Mouse (Mus musculus): ENCODE data around the gene Fh1. TPM values are rescaled to one million over a fixed set of nuclear protein-coding genes. Genes with fewer than 3 reads are reported as not detected.

Fh1 gene
- polyA plus RNA-seq (2017; shearing (Covaris generic)): 10 to 100 TPM; 50.5 to 80.4 TPM

GRCm38 (mm10) chr1:175625257-175625879, at the start of gene Fh1:
Gene Fh1 (minus strand): TSS chr1:175625635.
- peak; percentile 98 for ATAC-seq

- ATAC-seq: no peak
Observed at GRCm38 (mm10) chr1:175675116-175675515, 49.7 kb upstream of the Fh1 start.

GRCm38 (mm10) chr1:175673563-175674325, 48.3 kb upstream of the Fh1 start:
- no peak for ATAC-seq

GRCm38 (mm10) chr1:175671626-175672025, 46.2 kb upstream of the Fh1 start:
- no peak for ATAC-seq

GRCm38 (mm10) chr1:175670042-175670441, 44.6 kb upstream of the Fh1 start:
- ATAC-seq: no peak

- no peak for ATAC-seq
Observed at GRCm38 (mm10) chr1:175669456-175669855, 44.0 kb upstream of the Fh1 start.

- peak; percentile 81 for ATAC-seq
Observed at GRCm38 (mm10) chr1:175668666-175669405, 43.4 kb upstream of the Fh1 start.

GRCm38 (mm10) chr1:175659900-175660299, 34.5 kb upstream of the Fh1 start:
- no peak for ATAC-seq

GRCm38 (mm10) chr1:175648615-175649014, 23.2 kb upstream of the Fh1 start:
- no peak for ATAC-seq

- no peak for ATAC-seq
Observed at GRCm38 (mm10) chr1:175646952-175647351, 21.5 kb upstream of the Fh1 start.

GRCm38 (mm10) chr1:175643496-175644265, 18.2 kb upstream of the Fh1 start:
- no peak for ATAC-seq

GRCm38 (mm10) chr1:175640435-175641150, 15.2 kb upstream of the Fh1 start:
- no peak for ATAC-seq

GRCm38 (mm10) chr1:175639072-175639471, 13.6 kb upstream of the Fh1 start:
- no peak for ATAC-seq

GRCm38 (mm10) chr1:175637677-175638076, 12.2 kb upstream of the Fh1 start:
- no peak for ATAC-seq

- no peak for ATAC-seq
Observed at GRCm38 (mm10) chr1:175632470-175632869, 7.0 kb upstream of the Fh1 start.

GRCm38 (mm10) chr1:175631721-175632221, 6.3 kb upstream of the Fh1 start:
- peak; percentile 68 for ATAC-seq

- ATAC-seq: no peak
Observed at GRCm38 (mm10) chr1:175631080-175631479, 5.6 kb upstream of the Fh1 start.

GRCm38 (mm10) chr1:175630345-175630744, 4.9 kb upstream of the Fh1 start:
- ATAC-seq: no peak

GRCm38 (mm10) chr1:175629248-175629647, 3.8 kb upstream of the Fh1 start:
- ATAC-seq: no peak

- ATAC-seq: peak; percentile 40
Observed at GRCm38 (mm10) chr1:175625990-175626692, 706 bp upstream of the Fh1 start.

GRCm38 (mm10) chr1:175623656-175624055, 1.8 kb downstream of the Fh1 start:
- ATAC-seq: no peak

All from activated CD4-positive, CD25-positive, alpha-beta regulatory T cell, adult 4 months (primary cell).